Mouse (Mus musculus) v-Abl transformed pro-B cells (cell line): Measurements from ENCODE around the gene H2al2a.
"Not testable (repeated sequence)": the region's sequence is repeated elsewhere in the genome, so short reads cannot be mapped to it uniquely, and the experiment has no call there.

Source experiments
- in situ Hi-C, 2 experiments: fragments of 400-800 bp; cut with MboI; formaldehyde crosslinking; loops; one replicate each; pipeline ENCODE4 v1.15.1; 2025; ENCODE audit not compliant: unreplicated experiment in 2 of 2

H2al2a gene

DNA sequence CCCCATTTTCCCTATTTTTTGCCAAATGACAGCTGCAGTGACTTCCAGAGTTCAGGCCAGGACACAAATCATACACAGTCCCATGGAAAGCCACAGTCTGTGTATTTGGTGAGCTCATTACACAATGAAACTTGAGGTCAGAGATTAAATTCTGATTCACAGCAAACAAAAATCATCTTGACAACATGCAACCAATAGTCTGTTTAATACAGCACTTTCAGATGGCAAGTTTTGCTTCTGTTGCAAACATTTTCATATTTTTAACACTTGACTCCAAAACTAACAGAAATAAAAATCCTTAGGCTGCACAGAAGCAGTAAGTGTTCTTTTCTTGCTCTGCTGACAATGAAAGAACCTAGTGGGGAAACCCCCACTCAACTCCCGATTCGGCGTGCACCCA lies 12.0 kb downstream of the H2al2a start:
- in situ Hi-C loops, result no loop called here

DNA sequence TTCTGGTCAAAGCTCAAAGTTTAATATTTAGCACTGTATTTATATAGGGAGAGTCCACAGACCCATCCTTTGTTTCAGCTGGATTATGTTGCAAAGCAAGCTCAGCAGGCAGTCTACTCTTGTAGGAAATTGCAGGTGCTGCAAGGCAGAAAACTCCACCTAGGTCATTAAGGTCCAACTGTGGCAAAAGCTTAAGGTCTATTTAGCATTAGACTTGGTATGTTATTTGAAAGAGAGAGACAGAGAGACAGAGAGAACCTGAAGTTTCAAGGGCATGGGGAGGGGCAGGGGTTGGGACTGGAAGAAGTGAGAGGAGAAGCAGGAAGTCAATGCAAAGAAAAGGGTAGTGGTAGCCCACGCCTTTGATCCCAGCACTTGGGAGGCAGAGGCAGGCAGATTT lies 14.0 kb downstream of the H2al2a start:
- in situ Hi-C loops, result no loop called here

GRCm38 (mm10) chr2:17978706-17979105 lies 18.1 kb downstream of the H2al2a start:
- in situ Hi-C loops, result no loop called here

DNA sequence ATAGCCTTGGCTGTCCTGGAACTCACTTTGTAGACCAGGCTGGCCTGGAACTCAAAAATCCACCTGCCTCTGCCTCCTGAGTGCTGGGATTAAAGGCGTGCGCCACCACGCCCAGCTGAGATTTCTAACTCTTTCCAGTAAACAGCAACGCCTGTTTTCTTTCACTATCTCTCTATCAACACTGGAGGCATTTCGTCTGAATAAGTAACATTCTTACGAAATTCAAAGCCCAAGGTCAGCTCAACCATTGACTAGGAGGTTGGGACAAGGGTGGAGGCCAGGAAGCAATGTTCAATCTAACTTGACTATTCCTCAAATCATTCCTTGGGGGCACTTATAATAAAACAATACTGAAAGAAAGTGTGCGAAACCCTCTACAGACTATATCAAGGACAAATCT lies 18.5 kb downstream of the H2al2a start:
- in situ Hi-C loops, result not testable (repeated sequence)

DNA sequence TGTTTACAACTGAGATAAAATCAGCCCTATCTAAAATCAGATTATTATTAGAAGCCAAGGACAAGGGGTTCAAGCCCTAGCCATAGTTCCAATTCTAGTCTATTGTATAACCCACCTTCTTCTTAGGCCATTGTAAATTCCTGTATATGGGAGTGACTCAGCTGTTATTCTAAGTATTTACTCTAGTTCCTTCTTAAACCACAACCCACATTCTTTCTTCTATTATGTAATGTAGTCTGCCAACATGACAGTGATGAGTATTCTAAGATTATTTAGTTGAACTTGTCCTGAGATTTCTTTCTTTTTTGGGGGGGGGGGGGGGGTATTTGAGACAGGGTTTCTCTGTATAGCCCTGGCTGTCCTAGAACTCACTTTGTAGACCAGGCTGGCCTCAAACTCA lies 19.1 kb downstream of the H2al2a start:
- in situ Hi-C loops, result not testable (repeated sequence)

- in situ Hi-C loops, result no loop called here
Observed at GRCm38 (mm10) chr2:17975601-17976327, 21.0 kb downstream of the H2al2a start.

GRCm38 (mm10) chr2:17973868-17974440 lies 22.8 kb downstream of the H2al2a start:
- in situ Hi-C loops, result no loop called here

GRCm38 (mm10) chr2:17973246-17973645 lies 23.5 kb downstream of the H2al2a start:
- in situ Hi-C loops, result no loop called here

DNA sequence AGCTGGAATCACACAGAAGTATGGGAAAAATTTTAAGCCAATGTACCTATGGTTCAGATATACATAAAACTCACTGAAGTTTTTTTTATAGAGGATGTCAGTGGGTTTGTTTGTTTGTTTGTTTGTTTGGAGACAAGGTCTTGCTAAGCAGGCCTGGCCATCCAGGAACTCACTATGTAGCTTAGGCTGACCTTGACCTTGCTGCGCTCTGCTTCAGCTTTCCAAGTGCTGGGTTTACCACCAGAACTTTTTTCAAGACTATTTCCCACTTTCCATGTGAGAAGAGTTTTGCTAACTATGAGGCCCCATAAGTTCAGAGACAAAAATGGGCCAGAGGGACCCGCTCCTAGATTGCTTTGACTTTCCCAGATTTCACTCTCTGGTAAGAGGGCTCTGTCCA lies 23.9 kb downstream of the H2al2a start:
- in situ Hi-C loops, result no loop called here

- in situ Hi-C loops, result no loop called here
Observed at GRCm38 (mm10) chr2:17971407-17971806, 25.4 kb downstream of the H2al2a start.

- in situ Hi-C loops, result no loop called here
Observed at GRCm38 (mm10) chr2:17970662-17971061, 26.1 kb downstream of the H2al2a start.

GRCm38 (mm10) chr2:17970187-17970586 lies 26.6 kb downstream of the H2al2a start:
- in situ Hi-C loops, result no loop called here

DNA sequence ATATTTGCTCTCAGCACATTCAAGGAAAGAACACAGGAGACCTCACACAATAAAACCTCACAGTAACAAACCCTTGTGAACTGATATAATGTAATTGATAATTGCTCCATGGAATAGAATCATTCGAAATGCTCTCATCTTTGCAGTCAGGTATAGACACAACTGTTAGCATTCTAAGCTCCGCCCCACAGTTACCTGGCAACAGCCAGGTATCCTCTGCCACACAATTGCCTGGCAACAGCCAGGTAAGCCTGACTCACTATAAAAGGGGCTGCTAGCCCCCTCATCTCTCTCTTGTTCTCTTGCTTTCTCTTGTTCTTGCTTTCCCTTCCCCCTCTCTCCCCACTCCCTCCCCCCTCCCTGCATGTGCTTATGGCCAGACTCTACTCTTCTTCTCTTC lies 28.2 kb downstream of the H2al2a start:
- in situ Hi-C loops, result no loop called here

GRCm38 (mm10) chr2:17968037-17968436 lies 28.7 kb downstream of the H2al2a start:
- in situ Hi-C loops, result not testable (repeated sequence)

DNA sequence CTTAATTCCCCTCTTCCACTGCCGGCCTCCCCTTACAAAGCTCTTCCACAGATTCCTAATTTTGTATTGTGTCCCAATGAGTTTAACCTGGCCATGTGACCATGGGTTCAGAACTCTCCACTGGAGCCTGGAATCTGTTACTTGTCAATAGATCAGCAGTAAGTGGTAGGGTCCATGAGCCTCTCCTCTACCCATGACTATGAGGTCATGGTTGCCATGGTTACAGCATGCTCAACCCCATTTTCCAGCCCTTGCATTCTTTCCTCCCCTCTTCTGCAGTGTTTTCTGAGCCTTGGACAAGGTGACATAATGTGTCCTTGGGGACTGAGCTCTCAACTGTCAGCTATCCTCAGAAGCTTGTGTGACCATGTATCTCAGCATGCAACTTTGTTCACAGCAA lies 37.3 kb downstream of the H2al2a start:
- in situ Hi-C loops, result no loop called here

DNA sequence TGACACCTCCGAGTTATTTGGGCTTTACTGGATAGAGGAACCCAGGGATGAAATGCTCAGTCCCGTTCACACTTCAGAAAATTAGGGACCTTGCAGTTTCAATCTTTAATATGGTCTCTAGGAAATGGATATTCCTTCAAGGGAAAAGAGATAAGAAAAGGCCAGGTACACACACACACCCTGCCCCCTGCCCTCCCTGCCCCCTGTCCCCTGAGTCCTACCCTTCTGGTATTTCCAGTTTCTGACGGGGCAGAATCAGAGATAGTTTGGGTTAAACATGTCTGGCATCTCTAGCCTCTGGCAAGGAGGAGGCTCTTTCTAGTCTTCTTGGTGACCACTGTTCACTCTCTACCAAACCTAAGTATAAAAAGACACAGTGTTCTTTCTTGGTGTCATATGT lies 49.9 kb downstream of the H2al2a start:
- in situ Hi-C loops, result loop anchor here in 1 of 2 experiments (10.0 to 25.0 kb wide), 2 partner anchors 190 to 1398 kb away; no protein-coding TSS in a partner anchor
